Mouse (Mus musculus): ENCODE measurements around the gene Cdkal1. TPM values are rescaled to one million over a fixed set of nuclear protein-coding genes. Genes with fewer than 3 reads are reported as not detected.

Cdkal1 gene
- polyA plus RNA-seq, 1 experiment from 2014 or later = 29.0 TPM

DNA sequence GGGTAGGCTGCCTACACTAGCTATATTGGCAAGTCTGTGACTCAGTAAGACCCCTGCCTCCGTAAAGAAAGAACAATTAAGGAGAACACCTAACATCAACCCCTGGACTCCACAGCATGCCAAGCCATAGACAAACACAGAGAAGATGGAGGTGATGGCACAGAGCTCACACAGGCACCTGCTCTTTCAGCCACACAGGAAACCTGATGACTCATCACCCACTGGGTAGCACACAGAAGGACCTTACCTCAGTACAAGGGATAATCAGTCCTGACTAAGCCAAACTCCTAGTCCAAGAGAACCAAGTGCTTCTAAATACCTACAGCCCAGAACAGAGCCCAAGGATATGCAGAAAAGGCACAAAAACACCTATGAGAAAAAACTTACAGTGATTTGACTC is 50.2 kb downstream of the Cdkal1 start:
- 86% methylated on average over 1 of the region's 1 CpGs for WGBS
- Histone ChIP-seq H3K4me2 (replicated peaks; ENCODE audit: low read depth, low read length) (no peak overlapping the region), H3K9ac (ENCODE audit: low read depth, low read length) (no peak overlapping the region), H3K9me3 (ENCODE audit: control insufficient read depth, low read length) (no peaks in the 10 kb centered on the region), H3K4me3 (ENCODE audit: low read depth, low read length) (no peak overlapping the region), H3K36me3 (ENCODE audit: control insufficient read depth, insufficient read depth, low read length) (no peaks in the 10 kb centered on the region), H3K27me3 (ENCODE audit: control insufficient read depth, insufficient read depth, low read length) (no peaks in the 10 kb centered on the region), H3K4me1 (replicated peaks; ENCODE audit: control insufficient read depth, insufficient read depth, low read length) (no peaks in the 10 kb centered on the region; the same call in 1 of the 2 replicates), H3K27ac (ENCODE audit: low read depth, low read length) (no peak overlapping the region)
- ATAC-seq (ENCODE audit: low FRiP score) (no peak), DNase-seq (ENCODE audit: low spot score) (no peak)

DNA sequence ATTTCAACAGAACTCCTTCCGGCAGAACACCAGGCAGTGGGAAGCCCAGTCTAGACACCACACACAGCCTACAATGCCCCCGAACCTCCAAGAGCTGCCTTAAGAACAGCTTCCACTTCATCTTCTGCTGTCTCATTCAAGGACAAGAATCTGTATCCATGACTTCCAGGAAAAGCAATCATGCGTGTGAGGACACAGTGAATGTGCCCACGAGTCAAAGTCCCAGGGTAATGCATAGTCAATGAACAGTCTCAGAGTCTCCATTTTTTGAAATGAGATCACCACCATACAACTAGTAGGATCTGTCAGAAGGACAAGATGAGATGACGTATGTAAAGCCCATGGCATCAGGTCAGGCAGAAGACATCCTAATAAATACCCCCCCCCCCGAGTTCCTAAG is 51.4 kb downstream of the Cdkal1 start:
- Histone ChIP-seq H3K36me3 (ENCODE audit: control insufficient read depth, insufficient read depth, low read length) (no peaks in the 10 kb centered on the region), H3K4me2 (replicated peaks; ENCODE audit: low read depth, low read length) (no peak overlapping the region), H3K9ac (ENCODE audit: low read depth, low read length) (no peak overlapping the region), H3K4me3 (ENCODE audit: low read depth, low read length) (no peak overlapping the region), H3K27ac (ENCODE audit: low read depth, low read length) (no peak overlapping the region), H3K4me1 (replicated peaks; ENCODE audit: control insufficient read depth, insufficient read depth, low read length) (no peaks in the 10 kb centered on the region; the same call in 1 of the 2 replicates), H3K27me3 (ENCODE audit: control insufficient read depth, insufficient read depth, low read length) (no peaks in the 10 kb centered on the region), H3K9me3 (ENCODE audit: control insufficient read depth, low read length) (no peaks in the 10 kb centered on the region)
- no peak for ATAC-seq (ENCODE audit: low FRiP score)
- 66% methylated on average over 6 of the region's 6 CpGs for WGBS
- DNase-seq (ENCODE audit: low spot score) = no peak

DNA sequence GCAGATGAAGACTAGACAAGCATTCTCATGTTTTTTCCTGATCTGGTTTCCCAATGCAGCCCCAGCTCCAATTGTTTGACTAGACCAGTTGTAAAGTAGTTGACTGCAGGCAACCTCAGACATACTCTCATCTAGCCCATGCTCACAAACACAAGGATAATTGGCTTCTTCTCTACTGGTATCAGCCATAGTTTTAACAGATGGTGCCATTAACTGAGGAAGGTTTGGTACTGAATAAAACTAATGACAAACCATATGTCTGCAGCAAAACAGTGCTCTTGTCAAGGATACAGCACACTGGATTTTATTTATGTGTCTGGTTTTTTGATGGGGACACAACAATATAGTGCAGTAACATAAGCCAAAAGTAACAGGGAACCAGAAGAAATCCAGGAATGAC is 52.8 kb downstream of the Cdkal1 start:
- DNase-seq (ENCODE audit: low spot score) = no peak
- Histone ChIP-seq H3K27ac (ENCODE audit: low read depth, low read length) (no peak overlapping the region), H3K9ac (ENCODE audit: low read depth, low read length) (no peak overlapping the region), H3K4me1 (replicated peaks; ENCODE audit: control insufficient read depth, insufficient read depth, low read length) (no peaks in the 10 kb centered on the region; the same call in 1 of the 2 replicates), H3K4me3 (ENCODE audit: low read depth, low read length) (no peak overlapping the region), H3K36me3 (ENCODE audit: control insufficient read depth, insufficient read depth, low read length) (no peaks in the 10 kb centered on the region), H3K27me3 (ENCODE audit: control insufficient read depth, insufficient read depth, low read length) (no peaks in the 10 kb centered on the region), H3K9me3 (ENCODE audit: control insufficient read depth, low read length) (no peaks in the 10 kb centered on the region), H3K4me2 (replicated peaks; ENCODE audit: low read depth, low read length) (no peak overlapping the region)
- ATAC-seq (ENCODE audit: low FRiP score) = no peak

DNA sequence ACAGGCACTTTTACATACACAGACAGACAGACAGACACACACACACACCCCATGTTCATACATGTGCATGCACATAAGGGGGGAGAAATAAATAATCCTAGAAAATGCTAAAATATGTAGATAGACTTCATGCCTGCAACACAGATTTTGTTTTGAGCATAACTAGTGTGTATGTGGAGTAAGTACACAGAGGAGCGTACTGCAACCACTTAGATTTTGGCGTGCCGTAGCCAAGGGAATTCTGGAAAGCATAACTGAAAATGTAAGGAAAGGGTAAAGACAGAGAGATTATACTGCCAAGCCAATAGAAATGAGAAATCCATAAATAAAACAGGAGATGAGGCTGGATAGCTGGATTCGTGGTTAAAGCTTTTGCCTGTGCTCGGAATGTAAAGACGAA is 55.4 kb downstream of the Cdkal1 start:
- DNase-seq (ENCODE audit: low spot score) (no peak), ATAC-seq (ENCODE audit: low FRiP score) (no peak)
- no peaks in the 10 kb centered on the region for H3K27me3 ChIP-seq (ENCODE audit: control insufficient read depth, insufficient read depth, low read length)
- no peak overlapping the region for H3K4me2 ChIP-seq (replicated peaks; ENCODE audit: low read depth, low read length)
- H3K27ac ChIP-seq (ENCODE audit: low read depth, low read length) = no peak overlapping the region
- no peaks in the 10 kb centered on the region for H3K36me3 ChIP-seq (ENCODE audit: control insufficient read depth, insufficient read depth, low read length)
- no peak overlapping the region for H3K9ac ChIP-seq (ENCODE audit: low read depth, low read length)
- no peaks in the 10 kb centered on the region for H3K9me3 ChIP-seq (ENCODE audit: control insufficient read depth, low read length)
- H3K4me1 ChIP-seq (replicated peaks; ENCODE audit: control insufficient read depth, insufficient read depth, low read length) = no peaks in the 10 kb centered on the region; the same call in 1 of the 2 replicates
- WGBS = 95% methylated on average over 6 of the region's 6 CpGs
- no peak overlapping the region for H3K4me3 ChIP-seq (ENCODE audit: low read depth, low read length)

DNA sequence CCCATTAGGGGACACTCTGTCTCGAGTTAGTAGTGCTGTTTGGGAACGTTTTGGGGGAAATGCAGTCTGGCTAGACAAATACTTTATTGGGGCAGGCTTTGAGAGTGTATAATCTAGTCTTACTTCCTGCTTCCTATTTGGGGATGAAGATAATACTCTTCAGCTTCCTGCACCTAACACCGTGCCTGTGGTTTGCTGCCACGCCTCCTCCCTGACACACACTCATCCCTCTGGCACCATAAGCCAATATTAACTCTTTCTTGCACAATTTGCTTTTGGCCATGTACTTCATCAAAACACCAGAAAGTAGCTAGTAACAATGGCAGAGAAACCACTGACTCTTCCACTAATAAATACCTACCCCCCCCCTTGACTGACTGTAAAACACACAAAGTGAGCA is 63.4 kb downstream of the Cdkal1 start:
- 72% methylated on average over 4 of the region's 4 CpGs for WGBS
- ATAC-seq (ENCODE audit: low FRiP score) (no peak), DNase-seq (ENCODE audit: low spot score) (no peak)
- Histone ChIP-seq H3K9ac (ENCODE audit: low read depth, low read length) (no peak overlapping the region), H3K4me3 (ENCODE audit: low read depth, low read length) (no peak overlapping the region), H3K27ac (ENCODE audit: low read depth, low read length) (no peak overlapping the region), H3K4me1 (replicated peaks; ENCODE audit: control insufficient read depth, insufficient read depth, low read length) (no peaks in the 10 kb centered on the region), H3K27me3 (ENCODE audit: control insufficient read depth, insufficient read depth, low read length) (no peaks in the 10 kb centered on the region), H3K4me2 (replicated peaks; ENCODE audit: low read depth, low read length) (no peak overlapping the region), H3K9me3 (ENCODE audit: control insufficient read depth, low read length) (no peaks in the 10 kb centered on the region), H3K36me3 (ENCODE audit: control insufficient read depth, insufficient read depth, low read length) (no peaks in the 10 kb centered on the region)

DNA sequence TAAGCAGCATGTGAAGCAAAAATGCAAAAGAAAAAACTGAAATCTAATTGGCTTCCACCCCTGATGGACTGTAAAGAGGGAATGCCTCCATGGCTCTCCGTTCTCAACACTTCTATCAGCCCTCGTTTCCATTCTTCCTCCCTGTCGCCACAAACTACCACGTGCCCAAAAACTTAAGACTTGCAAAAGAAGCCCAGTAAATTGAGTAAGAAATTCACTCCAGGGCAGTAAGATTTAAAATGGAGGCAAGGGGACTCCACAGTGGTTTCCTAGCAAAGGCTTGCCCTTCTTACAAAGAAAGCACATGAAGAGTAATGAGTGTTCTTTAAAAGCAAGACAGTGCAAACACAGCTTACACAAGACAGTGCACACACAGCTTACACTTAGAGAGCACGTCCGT is 64.0 kb downstream of the Cdkal1 start:
- H3K4me3 ChIP-seq (ENCODE audit: low read depth, low read length) = no peak overlapping the region
- no peak for DNase-seq (ENCODE audit: low spot score)
- WGBS = 83% methylated on average over 6 of the region's 6 CpGs
- no peaks in the 10 kb centered on the region for H3K36me3 ChIP-seq (ENCODE audit: control insufficient read depth, insufficient read depth, low read length)
- no peaks in the 10 kb centered on the region for H3K27me3 ChIP-seq (ENCODE audit: control insufficient read depth, insufficient read depth, low read length)
- no peak overlapping the region for H3K9ac ChIP-seq (ENCODE audit: low read depth, low read length)
- H3K9me3 ChIP-seq (ENCODE audit: control insufficient read depth, low read length) = no peaks in the 10 kb centered on the region
- no peak overlapping the region for H3K4me2 ChIP-seq (replicated peaks; ENCODE audit: low read depth, low read length)
- ATAC-seq (ENCODE audit: low FRiP score) = no peak
- H3K4me1 ChIP-seq (replicated peaks; ENCODE audit: control insufficient read depth, insufficient read depth, low read length) = no peaks in the 10 kb centered on the region
- no peak overlapping the region for H3K27ac ChIP-seq (ENCODE audit: low read depth, low read length)

DNA sequence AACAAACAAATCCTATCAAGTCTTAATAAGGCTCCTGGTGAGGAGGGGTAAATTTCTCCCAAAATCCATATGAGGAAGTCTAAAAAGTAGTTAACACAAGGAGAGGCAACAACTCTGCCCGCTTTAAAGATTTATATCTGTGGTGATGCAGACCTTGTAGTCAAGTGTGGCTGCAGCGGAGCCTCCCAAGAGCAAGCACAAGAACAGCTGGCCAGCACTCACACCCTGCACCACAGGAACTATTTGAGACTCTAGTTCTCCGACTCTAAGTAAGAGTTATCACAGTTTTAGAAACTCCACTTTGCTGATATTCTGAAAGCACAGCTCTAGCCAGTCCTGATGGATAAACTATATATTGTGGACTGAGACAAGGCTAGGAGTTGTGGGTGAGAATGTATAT is 68.5 kb downstream of the Cdkal1 start:
- no peak overlapping the region for H3K4me2 ChIP-seq (replicated peaks; ENCODE audit: low read depth, low read length)
- ATAC-seq (ENCODE audit: low FRiP score) (no peak), DNase-seq (ENCODE audit: low spot score) (no peak)
- 90% methylated on average over 3 of the region's 3 CpGs for WGBS
- H3K9me3 ChIP-seq (ENCODE audit: control insufficient read depth, low read length) = no peaks in the 10 kb centered on the region
- H3K9ac ChIP-seq (ENCODE audit: low read depth, low read length) = no peak overlapping the region
- no peak overlapping the region for H3K4me3 ChIP-seq (ENCODE audit: low read depth, low read length)
- no peak overlapping the region for H3K27ac ChIP-seq (ENCODE audit: low read depth, low read length)
- H3K27me3 ChIP-seq (ENCODE audit: control insufficient read depth, insufficient read depth, low read length) = no peaks in the 10 kb centered on the region
- H3K36me3 ChIP-seq (ENCODE audit: control insufficient read depth, insufficient read depth, low read length) = no peaks in the 10 kb centered on the region
- H3K4me1 ChIP-seq (replicated peaks; ENCODE audit: control insufficient read depth, insufficient read depth, low read length) = no peaks in the 10 kb centered on the region

DNA sequence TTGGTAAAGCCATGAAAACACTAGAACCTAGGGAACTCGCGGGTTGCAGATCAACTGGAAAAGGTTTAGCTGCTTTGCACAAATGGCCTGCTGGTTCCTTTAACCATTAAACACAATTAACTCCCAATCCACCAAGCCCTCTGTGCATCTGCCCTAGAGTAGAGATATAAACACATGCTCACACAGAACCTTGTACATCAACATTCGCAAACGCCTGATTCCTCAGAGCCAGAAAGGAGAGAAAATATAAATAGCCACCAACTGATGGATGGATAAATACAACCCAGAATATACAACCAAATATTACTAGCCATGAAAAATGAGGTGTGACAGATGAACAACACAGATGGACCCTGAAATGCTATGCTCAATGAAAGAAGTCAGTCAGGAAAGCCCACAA is 70.6 kb downstream of the Cdkal1 start:
- Histone ChIP-seq H3K4me3 (ENCODE audit: low read depth, low read length) (no peak overlapping the region), H3K9ac (ENCODE audit: low read depth, low read length) (no peak overlapping the region), H3K9me3 (ENCODE audit: control insufficient read depth, low read length) (no peaks in the 10 kb centered on the region), H3K4me1 (replicated peaks; ENCODE audit: control insufficient read depth, insufficient read depth, low read length) (no peaks in the 10 kb centered on the region), H3K4me2 (replicated peaks; ENCODE audit: low read depth, low read length) (no peak overlapping the region), H3K27me3 (ENCODE audit: control insufficient read depth, insufficient read depth, low read length) (no peaks in the 10 kb centered on the region), H3K27ac (ENCODE audit: low read depth, low read length) (no peak overlapping the region), H3K36me3 (ENCODE audit: control insufficient read depth, insufficient read depth, low read length) (no peaks in the 10 kb centered on the region)
- 94% methylated on average over 4 of the region's 4 CpGs for WGBS
- DNase-seq (ENCODE audit: low spot score) = no peak
- no peak for ATAC-seq (ENCODE audit: low FRiP score)

DNA sequence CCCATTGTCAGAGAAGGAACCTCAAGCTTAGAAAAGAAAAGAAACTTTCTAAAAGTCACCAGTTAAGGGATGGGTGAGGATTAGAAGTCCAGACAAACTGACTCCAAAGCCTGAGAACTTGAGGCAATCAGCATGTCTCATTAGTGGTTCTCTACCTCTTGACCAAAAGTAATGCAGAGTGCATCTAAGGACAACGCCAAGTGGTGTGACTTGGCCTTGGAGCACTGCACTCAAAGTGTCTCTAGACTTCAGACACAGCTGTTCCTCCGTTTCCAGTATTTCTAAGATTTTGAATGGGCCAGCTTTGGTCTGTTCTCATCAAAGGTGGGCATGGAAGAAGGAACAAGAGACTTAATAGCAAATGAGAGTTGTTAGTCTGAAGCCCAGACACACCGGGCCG is 74.1 kb downstream of the Cdkal1 start:
- ATAC-seq (ENCODE audit: low FRiP score) (no peak), DNase-seq (ENCODE audit: low spot score) (no peak)
- 92% methylated on average over 4 of the region's 4 CpGs for WGBS

More for the DNA sequence above, 74.1 kb downstream of the Cdkal1 start:
- Histone ChIP-seq H3K9ac (ENCODE audit: low read depth, low read length) (no peak overlapping the region), H3K36me3 (ENCODE audit: control insufficient read depth, insufficient read depth, low read length) (no peaks in the 10 kb centered on the region), H3K27ac (ENCODE audit: low read depth, low read length) (no peak overlapping the region), H3K4me1 (replicated peaks; ENCODE audit: control insufficient read depth, insufficient read depth, low read length) (no peaks in the 10 kb centered on the region), H3K9me3 (ENCODE audit: control insufficient read depth, low read length) (no peaks in the 10 kb centered on the region), H3K4me2 (replicated peaks; ENCODE audit: low read depth, low read length) (no peak overlapping the region), H3K4me3 (ENCODE audit: low read depth, low read length) (no peak overlapping the region), H3K27me3 (ENCODE audit: control insufficient read depth, insufficient read depth, low read length) (no peaks in the 10 kb centered on the region)

All from hindbrain, embryonic 11.5 days (tissue).